Mouse (Mus musculus) lung, postnatal 25 days (tissue): ENCODE data around the gene Pex14.
"Not testable (repeated sequence)": the region's sequence is repeated elsewhere in the genome, so short reads cannot be mapped to it uniquely, and the experiment has no call there.

Source experiments
- DNase-seq: peaks from one replicate; pipeline ENCODE4 v3.0.0; 2022; ENCODE audit warnings: low spot score

Gene Pex14

DNA sequence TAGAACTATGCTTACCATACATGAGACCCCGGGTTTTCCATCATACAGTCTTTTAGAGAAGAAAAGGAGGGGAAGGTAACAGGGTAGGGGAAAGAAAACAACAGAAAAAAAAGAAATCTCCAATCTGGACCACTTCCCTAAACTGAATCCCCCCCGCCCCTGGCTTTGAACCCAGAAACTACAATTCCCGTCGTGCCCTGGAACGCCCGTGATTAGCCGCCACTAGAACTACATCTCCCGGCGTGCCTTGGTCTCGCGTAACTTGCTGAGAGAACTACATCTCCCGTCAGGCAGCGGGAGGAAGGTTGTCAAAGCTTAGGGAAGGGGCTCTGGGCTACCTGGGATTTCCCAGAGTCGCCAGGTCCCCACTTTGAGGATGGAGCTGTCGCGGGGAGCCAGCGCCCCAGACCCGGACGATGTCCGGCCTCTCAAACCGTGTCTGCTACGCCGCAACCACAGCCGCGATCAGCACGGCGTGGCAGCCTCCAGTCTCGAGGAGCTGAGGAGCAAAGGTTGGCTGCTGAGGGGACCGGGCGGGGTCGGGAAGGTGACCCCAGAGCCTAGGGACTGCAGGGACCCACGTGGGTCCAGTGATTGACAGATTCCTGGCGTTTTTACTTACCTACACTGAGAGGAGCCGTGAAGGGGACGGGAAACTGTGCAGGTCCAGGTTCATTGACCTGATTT lies 4.3 kb upstream of the Pex14 start, which contains the start of gene Dffa:
Dffa (plus strand) TSS at position 272 of the 687 bp plus-strand sequence.
- peak; percentile 95 for DNase-seq

DNA sequence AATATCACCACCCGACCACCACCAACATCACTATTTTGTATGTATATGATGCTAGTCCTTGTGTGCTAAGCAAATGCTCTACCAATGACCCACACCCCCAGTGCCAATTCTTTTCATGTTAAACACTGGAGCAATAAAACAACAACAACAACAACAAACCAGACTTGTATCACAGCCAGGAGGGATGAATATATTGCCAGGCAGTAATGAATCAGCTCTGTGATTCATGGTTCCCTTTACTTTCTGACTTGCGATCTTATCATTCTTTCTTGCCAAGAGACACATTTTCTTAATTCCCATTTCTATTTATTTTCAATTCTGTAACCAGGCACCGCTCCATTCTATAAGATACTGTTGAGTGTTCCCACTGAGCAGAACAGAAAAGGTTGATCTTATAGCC lies 1.8 kb upstream of the Pex14 start:
- DNase-seq: no peak

DNA sequence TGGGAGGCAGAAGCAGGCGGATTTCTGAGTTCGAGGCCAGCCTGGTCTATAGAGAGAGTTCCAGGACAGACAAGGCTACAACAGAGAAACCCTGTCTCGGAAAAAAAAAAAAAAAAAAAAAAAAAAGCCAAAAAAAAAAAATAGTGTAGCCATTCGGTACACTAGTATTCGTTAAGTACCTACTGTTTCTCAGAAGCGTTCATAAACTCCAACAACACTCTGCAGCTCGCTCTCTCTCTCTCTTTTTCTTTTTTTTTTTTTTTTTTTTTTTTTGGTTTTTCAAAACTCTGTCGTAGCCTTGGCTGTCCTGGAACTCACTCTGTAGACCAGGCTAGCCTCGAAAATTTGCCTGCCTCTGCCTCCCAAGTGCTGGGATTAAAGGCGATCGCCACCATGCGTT lies 773 bp upstream of the Pex14 start:
- DNase-seq: not testable (repeated sequence)

- no peak for DNase-seq
Measured at GRCm38 (mm10) chr4:149098571-149098970, 1.1 kb downstream of the Pex14 start.

- DNase-seq: no peak
Measured at GRCm38 (mm10) chr4:149097956-149098355, 1.7 kb downstream of the Pex14 start.

GRCm38 (mm10) chr4:149091364-149091763 lies 8.3 kb downstream of the Pex14 start:
- no peak for DNase-seq

DNA sequence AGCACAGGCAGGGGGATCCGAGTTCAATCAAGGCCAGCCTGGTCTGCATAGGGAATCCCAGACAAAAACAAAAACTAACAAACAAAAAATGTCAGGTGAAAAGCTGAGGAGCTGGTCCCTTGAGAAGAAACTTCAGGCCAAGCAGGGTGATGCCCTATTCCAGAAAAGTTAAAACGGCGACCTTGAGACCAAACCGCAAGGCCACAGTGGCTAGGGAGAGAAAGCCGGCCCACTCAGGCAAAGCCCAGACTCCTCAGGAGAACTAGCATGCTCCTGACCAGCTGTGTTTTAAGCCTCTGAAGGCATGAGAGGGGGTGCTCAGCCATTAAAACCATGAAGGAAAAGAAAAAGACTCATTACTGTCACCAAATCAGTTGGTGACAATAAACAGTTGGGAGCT lies 14.3 kb downstream of the Pex14 start:
- no peak for DNase-seq

GRCm38 (mm10) chr4:149081528-149081927 lies 18.1 kb downstream of the Pex14 start:
- DNase-seq: peak; percentile 73

GRCm38 (mm10) chr4:149080111-149080510 lies 19.6 kb downstream of the Pex14 start:
- no peak for DNase-seq

- DNase-seq: no peak
Measured at GRCm38 (mm10) chr4:149079629-149080028, 20.0 kb downstream of the Pex14 start.

DNA sequence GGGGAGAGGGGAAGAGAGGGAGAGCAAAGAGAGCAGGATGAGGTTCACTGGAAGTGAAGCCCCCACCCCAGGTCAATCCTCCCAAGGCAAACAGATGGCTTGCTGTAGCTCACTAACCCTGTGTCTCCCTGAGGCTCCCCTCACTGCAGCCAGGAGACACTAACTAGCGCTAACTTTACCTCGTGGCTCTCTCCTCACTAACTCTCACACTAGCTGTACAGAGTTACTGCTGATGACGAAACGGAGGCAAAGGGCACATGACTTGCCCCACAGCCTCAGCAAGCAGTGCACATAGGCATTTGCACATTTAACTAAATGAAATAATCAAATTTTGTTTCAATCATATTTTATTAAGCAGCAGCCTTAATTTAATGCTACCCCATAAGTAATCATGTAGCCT lies 21.4 kb downstream of the Pex14 start:
- DNase-seq: no peak

GRCm38 (mm10) chr4:149075871-149076575 lies 23.7 kb downstream of the Pex14 start:
- peak; percentile 86 for DNase-seq

- no peak for DNase-seq
Measured at GRCm38 (mm10) chr4:149075073-149075472, 24.6 kb downstream of the Pex14 start.

DNA sequence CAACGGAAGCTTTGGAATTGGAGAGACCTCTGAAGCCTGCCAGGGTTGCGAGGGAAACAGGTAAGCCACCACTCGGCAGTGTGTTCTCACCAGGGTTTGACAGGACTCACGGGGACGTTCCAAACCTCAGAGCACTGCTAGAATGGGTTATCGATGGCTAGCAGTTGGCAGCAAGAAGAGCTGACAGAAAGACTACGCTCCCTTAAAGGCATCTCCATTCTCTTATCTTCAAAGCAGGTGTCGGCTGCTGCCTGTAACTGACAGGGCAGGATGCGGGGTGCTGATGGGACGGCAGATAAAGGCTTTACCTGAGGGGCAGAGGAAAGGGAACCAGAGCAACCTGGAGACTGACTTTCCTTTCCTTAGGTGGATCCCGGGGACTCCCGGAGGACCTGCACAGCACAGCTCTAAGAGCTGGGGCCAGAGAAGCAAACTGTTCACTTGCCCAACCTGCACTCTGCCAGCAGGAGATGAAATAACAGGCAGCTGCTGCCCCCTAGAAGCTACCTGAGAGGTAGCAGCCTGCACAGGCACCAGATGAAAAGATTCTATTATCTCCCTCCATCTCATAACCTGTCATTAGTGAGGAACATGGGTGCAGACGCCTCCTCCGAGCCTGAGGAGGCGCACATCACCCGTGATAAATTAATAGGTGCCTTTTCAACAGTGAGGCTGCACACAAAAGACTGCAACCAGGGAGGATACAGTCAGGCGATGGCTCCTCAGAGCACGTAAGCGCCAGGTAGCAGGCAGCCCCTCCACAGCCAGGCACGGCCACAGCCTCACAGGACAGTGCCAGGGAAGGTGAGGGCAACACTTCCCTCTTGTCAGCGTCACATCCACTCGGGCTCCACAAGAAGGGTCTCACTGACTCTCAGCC lies 32.8 kb downstream of the Pex14 start:
- no peak for DNase-seq

- no peak for DNase-seq
Measured at GRCm38 (mm10) chr4:149064061-149064854, 35.4 kb downstream of the Pex14 start.

DNA sequence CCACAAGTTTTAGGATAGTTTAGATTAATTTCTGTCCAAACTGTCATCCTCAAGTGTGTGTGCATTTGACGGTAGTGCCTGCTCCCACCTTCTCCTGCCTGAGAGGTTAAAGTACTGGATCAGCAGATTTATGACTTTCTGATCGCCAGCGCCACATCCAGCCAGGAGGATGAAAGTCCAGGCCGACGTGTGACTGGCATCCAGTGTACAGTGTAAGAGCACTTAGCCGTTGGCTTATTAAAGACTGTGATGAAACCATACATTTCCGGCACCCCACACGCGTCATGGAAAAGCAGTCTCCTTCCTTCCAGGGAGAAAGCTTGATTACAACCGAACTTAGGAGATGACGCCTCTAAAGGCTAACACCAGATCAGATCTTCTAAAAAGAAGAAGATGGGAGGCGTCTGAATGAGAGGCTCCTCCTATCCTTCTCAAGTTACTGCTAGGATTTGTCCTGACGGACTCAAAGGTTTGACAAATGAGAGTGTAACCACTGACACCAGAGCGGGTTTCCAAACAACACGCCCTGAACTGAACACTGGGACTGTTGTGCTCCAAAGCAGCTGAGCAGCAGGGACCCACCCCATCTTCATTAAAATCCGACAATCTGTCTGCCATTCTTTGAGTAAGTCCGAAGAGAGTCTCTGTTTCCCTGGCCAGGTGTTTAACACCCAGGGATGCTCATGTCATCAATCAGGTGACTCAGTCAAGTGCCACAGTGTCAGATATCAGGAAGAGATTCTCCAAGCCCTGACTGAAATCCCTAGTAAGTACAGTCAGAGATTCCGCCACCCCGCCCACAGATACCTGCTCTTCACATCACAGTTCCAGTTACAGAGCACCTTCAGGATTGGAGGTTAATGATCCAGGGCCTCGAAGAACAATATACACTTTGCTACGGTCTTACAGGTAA lies 37.0 kb downstream of the Pex14 start:
- DNase-seq: no peak

DNA sequence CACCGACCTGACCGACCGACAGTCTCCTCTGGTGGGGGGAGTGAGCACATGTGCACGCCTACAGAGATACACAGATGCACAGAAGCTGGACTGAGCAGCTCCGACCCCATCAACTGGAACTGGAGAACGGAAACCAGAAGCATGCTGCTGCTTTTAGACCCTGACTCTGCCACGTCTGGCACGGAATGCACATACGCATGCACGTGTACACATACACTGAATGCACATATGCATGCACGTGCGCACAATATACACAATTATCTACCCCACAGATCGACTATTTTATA lies 38.3 kb downstream of the Pex14 start:
- DNase-seq: no peak

- DNase-seq: no peak
Measured at GRCm38 (mm10) chr4:149060621-149061431, 38.9 kb downstream of the Pex14 start.

- no peak for DNase-seq
Measured at GRCm38 (mm10) chr4:149059713-149060112, 40.0 kb downstream of the Pex14 start.

DNA sequence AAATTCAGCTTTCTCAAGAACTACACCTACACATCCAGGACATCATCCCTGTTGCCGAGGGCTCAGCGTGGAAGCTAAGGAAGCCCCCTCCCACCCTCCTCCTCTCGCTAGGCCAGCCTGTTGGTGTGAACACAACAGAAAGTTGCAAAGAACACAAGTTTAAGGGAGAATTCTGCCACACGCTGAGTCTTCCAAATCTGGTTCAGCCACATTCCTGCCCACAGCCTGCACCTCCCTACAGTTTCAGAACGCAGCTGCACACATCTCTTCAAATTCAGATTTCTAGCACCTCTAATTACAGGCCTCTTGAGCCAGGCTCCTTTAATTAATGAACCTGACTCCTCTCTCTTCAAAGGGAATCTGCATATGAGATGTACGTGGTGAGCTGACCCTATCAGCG lies 41.4 kb downstream of the Pex14 start:
- no peak for DNase-seq
